Mouse (Mus musculus): ENCODE results near the gene Lbx1. TPM values are rescaled to one million over a fixed set of nuclear protein-coding genes. Genes with fewer than 3 reads are reported as not detected.

Lbx1 gene
- polyA plus RNA-seq, 1 experiment, result not detected

GRCm38 (mm10) chr19:45242017-45242347 lies 6.4 kb upstream of the Lbx1 start:
- no peak for TF ChIP-seq CTCF (IDR thresholded peaks at IDR 0.05; ENCODE audit: extremely low read depth, insufficient read depth, insufficient read length, insufficient replicate concordance)
- no peak for TF ChIP-seq POLR2A (IDR thresholded peaks at IDR 0.05; ENCODE audit: low read depth, low read length)
- 40% methylated on average over 4 of the region's 4 CpGs for WGBS
- H3K27me3 ChIP-seq (ENCODE audit: control insufficient read depth, insufficient read depth, low read length), result peaks cover 18% of the 10 kb centered on the region

GRCm38 (mm10) chr19:45240026-45240425 lies 4.4 kb upstream of the Lbx1 start:
- no peak for DNase-seq (ENCODE audit: low read depth in 1 of 2, low spot score in 2 of 2)
- Histone ChIP-seq H3K36me3 (ENCODE audit: control insufficient read depth, insufficient read depth, low read length) (no peaks in the 10 kb centered on the region), H3K4me3 (ENCODE audit: extremely low read depth, insufficient read depth, insufficient read length) (no peak overlapping the region), H3K4me1 (ENCODE audit: control insufficient read depth, insufficient read depth, insufficient read length) (peaks cover 7% of the 10 kb centered on the region; the same call in 1 of the 2 replicates), H3K27me3 (ENCODE audit: control insufficient read depth, insufficient read depth, low read length) (peaks cover 35% of the 10 kb centered on the region), H3K27ac (ENCODE audit: insufficient read depth, low read length) (no peak overlapping the region)
- no peak for TF ChIP-seq POLR2A (IDR thresholded peaks at IDR 0.05; ENCODE audit: low read depth, low read length)
- no peak for TF ChIP-seq CTCF (IDR thresholded peaks at IDR 0.05; ENCODE audit: extremely low read depth, insufficient read depth, insufficient read length, insufficient replicate concordance)
- WGBS, result 29% methylated on average over 2 of the region's 2 CpGs

More at GRCm38 (mm10) chr19:45242017-45242347, 6.4 kb upstream of the Lbx1 start:
- Histone ChIP-seq H3K4me1 (ENCODE audit: control insufficient read depth, insufficient read depth, insufficient read length) (no peaks in the 10 kb centered on the region), H3K36me3 (ENCODE audit: control insufficient read depth, insufficient read depth, low read length) (no peaks in the 10 kb centered on the region), H3K4me3 (ENCODE audit: extremely low read depth, insufficient read depth, insufficient read length) (no peak overlapping the region), H3K27ac (ENCODE audit: insufficient read depth, low read length) (no peak overlapping the region)
- no peak for DNase-seq (ENCODE audit: low read depth in 1 of 2, low spot score in 2 of 2)

DNA sequence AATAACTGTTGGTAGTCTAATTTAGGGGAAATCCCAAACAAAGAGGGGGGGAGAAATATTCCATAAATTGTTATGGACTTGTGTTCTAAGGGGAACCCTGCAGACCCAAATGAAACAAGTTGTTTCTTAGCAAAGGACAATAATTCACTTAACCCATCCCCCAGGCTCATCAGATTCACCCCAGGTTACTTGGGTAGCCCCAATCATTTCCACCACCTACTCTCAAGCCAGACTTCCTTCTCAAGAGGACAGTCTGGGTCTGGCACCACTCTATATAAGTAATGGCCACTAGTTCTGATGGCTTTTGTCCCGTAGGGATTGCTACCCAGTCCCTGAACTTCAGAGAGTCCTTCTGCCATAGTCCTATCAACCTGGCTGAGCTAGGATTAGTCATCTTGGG lies 3.6 kb upstream of the Lbx1 start:
- no peak for TF ChIP-seq CTCF (IDR thresholded peaks at IDR 0.05; ENCODE audit: extremely low read depth, insufficient read depth, insufficient read length, insufficient replicate concordance)
- no peak overlapping the region for H3K27ac ChIP-seq (ENCODE audit: insufficient read depth, low read length)
- H3K4me3 ChIP-seq (ENCODE audit: extremely low read depth, insufficient read depth, insufficient read length), result no peak overlapping the region
- no peak for DNase-seq (ENCODE audit: low read depth in 1 of 2, low spot score in 2 of 2)
- peaks cover 9% of the 10 kb centered on the region; the same call in 1 of the 2 replicates for H3K4me1 ChIP-seq (ENCODE audit: control insufficient read depth, insufficient read depth, insufficient read length)
- peaks cover 41% of the 10 kb centered on the region for H3K27me3 ChIP-seq (ENCODE audit: control insufficient read depth, insufficient read depth, low read length)
- WGBS, result 39% methylated on average over 1 of the region's 1 CpGs
- no peaks in the 10 kb centered on the region for H3K36me3 ChIP-seq (ENCODE audit: control insufficient read depth, insufficient read depth, low read length)

GRCm38 (mm10) chr19:45237665-45238209 lies 2.1 kb upstream of the Lbx1 start:
- no peak for DNase-seq (ENCODE audit: low read depth in 1 of 2, low spot score in 2 of 2)
- 32% methylated on average over 3 of the region's 3 CpGs for WGBS
- TF ChIP-seq CTCF (IDR thresholded peaks at IDR 0.05; ENCODE audit: extremely low read depth, insufficient read depth, insufficient read length, insufficient replicate concordance) (no peak), POLR2A (IDR thresholded peaks at IDR 0.05; ENCODE audit: low read depth, low read length) (no peak)
- no peak overlapping the region for H3K4me3 ChIP-seq (ENCODE audit: extremely low read depth, insufficient read depth, insufficient read length)
- peaks cover 46% of the 10 kb centered on the region for H3K27me3 ChIP-seq (ENCODE audit: control insufficient read depth, insufficient read depth, low read length)
- no peaks in the 10 kb centered on the region for H3K36me3 ChIP-seq (ENCODE audit: control insufficient read depth, insufficient read depth, low read length)
- H3K27ac ChIP-seq (ENCODE audit: insufficient read depth, low read length), result no peak overlapping the region
- peaks cover 14% of the 10 kb centered on the region; the same call in 1 of the 2 replicates for H3K4me1 ChIP-seq (ENCODE audit: control insufficient read depth, insufficient read depth, insufficient read length)

GRCm38 (mm10) chr19:45237099-45237498 lies 1.5 kb upstream of the Lbx1 start:
- H3K4me3 ChIP-seq (ENCODE audit: extremely low read depth, insufficient read depth, insufficient read length), result no peak overlapping the region
- peaks cover 52% of the 10 kb centered on the region for H3K27me3 ChIP-seq (ENCODE audit: control insufficient read depth, insufficient read depth, low read length)
- 6% methylated on average over 8 of the region's 8 CpGs for WGBS

DNA sequence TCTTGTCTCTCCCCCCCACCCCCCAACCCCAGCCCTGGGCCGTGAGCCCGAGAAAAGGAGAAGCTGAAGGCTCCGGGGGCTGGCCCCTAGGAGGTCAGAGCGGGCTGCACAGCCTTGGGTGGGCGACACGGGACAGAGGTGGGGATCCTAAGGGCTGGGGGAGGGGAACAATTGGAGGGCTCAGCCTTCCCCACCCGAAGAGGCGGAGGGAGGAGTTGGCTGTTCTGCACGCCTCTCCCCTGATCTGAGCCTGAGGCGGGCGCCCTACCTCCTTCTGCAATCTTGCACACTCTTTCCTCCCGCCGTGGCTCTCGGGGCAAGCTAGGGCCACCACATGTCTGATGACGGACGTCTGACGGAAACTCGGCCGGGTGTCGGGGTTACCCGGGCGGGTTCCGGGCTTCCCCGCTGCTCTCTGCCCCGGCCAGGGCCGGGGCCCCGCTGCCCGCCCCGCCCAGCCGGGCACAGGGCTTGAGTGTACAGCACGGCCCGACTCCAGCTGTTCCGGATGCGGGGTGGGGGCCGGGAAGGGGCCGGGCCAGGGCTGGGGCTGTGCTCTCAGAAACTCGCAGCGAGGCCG lies 841 bp upstream of the Lbx1 start:
- peak in 1 of 2 experiments; percentile 31 for DNase-seq (ENCODE audit: low read depth in 1 of 2, low spot score in 2 of 2)

More at GRCm38 (mm10) chr19:45237099-45237498, 1.5 kb upstream of the Lbx1 start:
- no peak for TF ChIP-seq POLR2A (IDR thresholded peaks at IDR 0.05; ENCODE audit: low read depth, low read length)
- no peak for TF ChIP-seq CTCF (IDR thresholded peaks at IDR 0.05; ENCODE audit: extremely low read depth, insufficient read depth, insufficient read length, insufficient replicate concordance)
- H3K27ac ChIP-seq (ENCODE audit: insufficient read depth, low read length), result no peak overlapping the region
- no peaks in the 10 kb centered on the region for H3K36me3 ChIP-seq (ENCODE audit: control insufficient read depth, insufficient read depth, low read length)
- H3K4me1 ChIP-seq (ENCODE audit: control insufficient read depth, insufficient read depth, insufficient read length), result peaks cover 14% of the 10 kb centered on the region
- no peak for DNase-seq (ENCODE audit: low read depth in 1 of 2, low spot score in 2 of 2)

DNA sequence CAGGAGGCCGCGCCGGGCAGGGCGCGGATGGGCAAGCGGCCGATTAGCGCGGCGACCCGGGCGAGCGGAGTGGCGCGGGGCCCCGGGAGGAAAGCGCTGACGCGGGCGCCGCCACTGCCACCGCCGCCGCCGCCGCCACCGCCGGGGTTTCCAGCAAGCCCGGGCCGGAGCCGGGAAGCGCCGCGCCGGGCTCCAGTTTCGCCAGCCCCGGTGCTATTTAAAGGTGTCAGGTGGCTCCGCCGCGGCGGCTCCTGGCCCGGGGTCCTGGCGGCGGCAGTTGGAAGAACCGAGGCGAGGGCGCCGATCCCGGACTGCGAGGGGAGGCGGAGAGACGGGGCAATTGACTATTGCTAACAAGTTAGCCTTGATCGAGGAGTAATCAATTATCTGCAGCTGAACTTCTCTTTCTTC lies 276 bp downstream of the Lbx1 start:
- H3K27ac ChIP-seq (ENCODE audit: insufficient read depth, low read length), result no peak overlapping the region
- 0 out of 2 replicates have a peak overlapping the region, but pooled peaks have one; percentile 16 for H3K4me3 ChIP-seq (ENCODE audit: extremely low read depth, insufficient read depth, insufficient read length)
- H3K4me1 ChIP-seq (ENCODE audit: control insufficient read depth, insufficient read depth, insufficient read length), result peaks cover 17% of the 10 kb centered on the region
- no peak for DNase-seq (ENCODE audit: low read depth in 1 of 2, low spot score in 2 of 2)
- no peaks in the 10 kb centered on the region for H3K36me3 ChIP-seq (ENCODE audit: control insufficient read depth, insufficient read depth, low read length)
- WGBS, result 2% methylated on average over 53 of the region's 53 CpGs
- no peak for TF ChIP-seq CTCF (IDR thresholded peaks at IDR 0.05; ENCODE audit: extremely low read depth, insufficient read depth, insufficient read length, insufficient replicate concordance)
- no peak for TF ChIP-seq POLR2A (IDR thresholded peaks at IDR 0.05; ENCODE audit: low read depth, low read length)
- H3K27me3 ChIP-seq (ENCODE audit: control insufficient read depth, insufficient read depth, low read length), result peaks cover 62% of the 10 kb centered on the region

More for the DNA sequence above, 841 bp upstream of the Lbx1 start:
- Histone ChIP-seq H3K4me3 (ENCODE audit: extremely low read depth, insufficient read depth, insufficient read length) (no peak overlapping the region; the same call in 1 of the 2 replicates), H3K36me3 (ENCODE audit: control insufficient read depth, insufficient read depth, low read length) (no peaks in the 10 kb centered on the region), H3K4me1 (ENCODE audit: control insufficient read depth, insufficient read depth, insufficient read length) (peaks cover 14% of the 10 kb centered on the region), H3K27me3 (ENCODE audit: control insufficient read depth, insufficient read depth, low read length) (peaks cover 55% of the 10 kb centered on the region), H3K27ac (ENCODE audit: insufficient read depth, low read length) (no peak overlapping the region)
- TF ChIP-seq CTCF (IDR thresholded peaks at IDR 0.05; ENCODE audit: extremely low read depth, insufficient read depth, insufficient read length, insufficient replicate concordance), result no peak
- no peak for TF ChIP-seq POLR2A (IDR thresholded peaks at IDR 0.05; ENCODE audit: low read depth, low read length)
- WGBS, result 1% methylated on average over 39 of the region's 39 CpGs
